Mouse (Mus musculus) right cerebral cortex, postnatal 10 days (tissue): ENCODE measurements around the gene Hypk.
A peak's percentile ranks its signal among the peaks of the same experiment; 100 is the strongest.

Experiments
- DNase-seq, 2 experiments: peaks; one replicate each; pipeline ENCODE4 v3.0.0; 2021; ENCODE audit warnings: low spot score in 2 of 2

Gene Hypk

DNA sequence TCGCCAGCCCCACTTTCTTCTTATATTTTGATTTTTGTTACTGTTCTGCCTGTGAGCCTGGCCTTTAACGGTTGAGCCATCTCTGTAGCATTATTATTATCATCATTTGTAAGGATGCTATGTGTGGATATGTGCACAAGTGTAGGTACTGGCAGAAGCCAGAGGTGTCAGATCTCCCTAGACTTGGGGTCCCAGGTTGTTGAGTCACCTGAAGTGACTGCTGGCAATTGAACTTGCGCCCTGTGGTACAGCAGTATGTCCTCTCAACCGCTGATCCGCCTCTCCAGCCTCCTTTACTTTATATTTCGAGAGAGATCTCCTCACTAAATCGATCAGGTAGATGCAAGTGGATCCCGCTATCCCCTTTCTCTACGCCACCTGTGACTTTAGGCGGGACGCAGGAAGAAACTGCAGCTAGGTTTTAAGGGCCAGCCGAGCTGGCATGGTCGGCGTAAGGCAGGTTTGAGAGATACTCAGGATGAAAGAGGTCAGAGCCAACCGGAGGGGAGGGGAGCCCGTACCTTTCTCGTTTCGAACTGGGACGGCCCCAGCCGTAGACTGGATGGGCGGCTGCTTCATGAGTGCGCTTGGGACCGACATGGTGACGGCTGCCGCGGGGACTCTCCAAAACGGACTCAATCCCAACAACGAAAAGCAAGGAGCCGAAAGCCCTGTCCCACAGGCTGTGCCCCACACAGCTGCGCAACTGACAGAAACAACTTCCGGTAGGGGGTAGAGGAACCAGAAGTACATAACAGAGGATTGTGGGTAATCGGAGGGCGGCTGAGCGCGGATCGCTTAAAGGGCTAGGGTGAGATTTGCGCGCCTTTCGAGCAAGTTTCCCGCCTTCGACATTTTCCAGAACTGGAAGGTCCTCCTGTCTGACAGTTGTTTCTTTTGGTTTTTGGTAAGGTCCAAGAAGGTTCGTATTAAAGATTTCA, 53.1 kb downstream of the Hypk start, which contains the start of the genes Mfap1a and Wdr76:
Gene Mfap1a (minus strand): TSS at position 724 of the 941 bp plus-strand sequence.
Gene Wdr76 (plus strand): TSS at position 782 of the 941 bp plus-strand sequence.
- peak; percentile 89 to 90 for DNase-seq

DNA sequence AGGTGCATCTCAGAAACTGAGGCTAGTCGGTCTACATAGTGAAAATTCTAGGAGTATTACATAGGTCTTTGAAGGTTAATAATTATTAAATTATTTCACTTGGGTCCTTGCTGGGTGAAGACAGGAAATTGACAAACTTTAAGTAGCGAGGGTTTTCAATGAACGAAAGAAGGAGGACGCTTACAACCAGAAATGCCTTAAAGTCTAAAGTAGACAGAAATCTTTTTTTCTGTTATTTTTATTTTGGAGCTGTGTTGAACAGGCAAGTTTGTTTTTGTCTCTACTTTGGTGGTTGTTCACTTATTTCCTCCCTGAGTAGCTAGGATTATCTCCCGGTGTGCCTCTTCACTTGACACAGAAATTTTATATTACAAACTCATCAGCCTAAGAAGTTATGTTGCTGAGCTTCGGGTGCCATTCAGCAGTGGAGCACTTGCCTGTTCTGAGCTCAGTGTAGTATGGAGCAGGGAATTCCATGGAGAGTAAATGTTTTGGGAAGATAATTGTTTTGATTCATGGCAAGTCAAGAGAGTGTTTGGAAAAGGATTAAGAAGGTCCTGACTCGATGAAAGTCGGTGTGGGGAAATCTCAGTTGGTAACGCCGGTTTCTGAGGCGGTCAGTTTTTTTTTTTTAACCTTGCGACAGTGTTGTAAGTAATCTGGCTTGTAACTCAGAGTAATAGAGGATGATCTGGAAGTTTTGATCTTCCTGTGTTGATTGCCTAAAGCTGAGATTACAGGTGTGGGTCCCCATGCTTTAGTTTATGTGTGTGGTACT, 54.3 kb downstream of the Hypk start:
- no peak for DNase-seq

DNA sequence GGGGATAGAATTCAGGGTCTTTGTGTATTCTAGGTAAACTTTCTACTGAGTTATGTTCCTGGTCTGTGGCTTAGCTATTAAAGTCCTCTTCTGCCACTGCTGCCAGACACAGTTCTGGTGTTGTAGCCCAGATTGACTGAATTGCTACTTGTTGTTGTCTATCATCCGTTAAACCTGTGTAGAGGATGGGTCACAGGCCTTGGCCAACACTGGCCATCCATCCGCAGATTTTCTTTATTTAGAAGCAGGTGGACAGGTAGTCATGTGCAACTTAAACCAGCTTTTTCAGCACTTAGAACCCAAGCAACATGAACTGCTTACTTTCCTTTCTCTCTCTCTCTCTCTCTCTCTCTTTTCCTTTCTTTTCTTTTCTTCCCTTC, 54.9 kb downstream of the Hypk start:
- DNase-seq: no peak
